Mouse (Mus musculus) heart, adult 10 weeks (tissue): ENCODE data around the gene AB124611. TPM values are rescaled to one million over a fixed set of nuclear protein-coding genes. Genes with fewer than 3 reads are reported as not detected.

ENCODE experiments used
- polyA plus RNA-seq: library from polyadenylated mRNA; stranded (reverse); fragments of 350-450 nt; fragmentation: Illumina TruSeq; extraction: RNeasy Lipid Tissue Mini Kit (QIAGEN cat#74804); gene quantifications from one replicate; pipeline ENCODE4 v1.2.3, GENCODE M21; 2014; ENCODE audit warnings: low read depth, low replicate concordance

AB124611 gene
- polyA plus RNA-seq, result 1.2 TPM

DNA sequence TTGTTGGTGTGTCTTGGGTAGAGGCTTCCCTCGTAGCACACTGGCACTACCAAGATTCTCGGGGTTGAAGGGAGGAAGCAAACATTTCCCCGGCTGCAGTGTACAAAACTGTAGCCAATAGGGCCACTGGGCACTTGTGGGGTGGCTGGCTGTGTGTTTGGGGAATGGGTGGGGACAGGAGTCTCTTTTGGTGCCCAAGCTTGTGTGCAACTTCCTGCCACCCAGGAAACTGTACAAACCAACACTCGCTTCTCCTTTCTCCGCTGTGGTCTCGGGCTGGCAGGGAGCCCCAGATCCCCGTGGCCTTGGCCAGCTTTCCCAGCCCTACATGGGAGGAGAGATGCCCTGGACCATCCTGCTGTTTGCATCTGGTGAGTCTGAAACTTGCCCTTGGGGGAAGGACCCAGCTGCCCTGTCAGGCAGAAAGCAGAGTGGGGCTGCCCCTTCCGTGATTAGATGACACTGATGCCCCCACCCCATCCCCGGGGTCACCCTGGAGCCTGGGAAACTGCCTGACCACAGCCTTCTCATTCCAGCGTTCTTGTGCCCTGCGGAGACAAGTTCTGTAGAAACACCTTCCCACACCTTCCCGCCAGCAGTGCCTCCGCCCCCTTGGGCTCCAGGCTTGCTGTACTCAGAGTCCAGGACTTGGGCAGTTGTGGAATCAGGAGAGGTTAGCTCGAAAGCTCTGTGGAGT is at the start of gene AB124611:
Gene AB124611 (plus strand): TSS at position 240 of the 697 bp plus-strand sequence.

DNA sequence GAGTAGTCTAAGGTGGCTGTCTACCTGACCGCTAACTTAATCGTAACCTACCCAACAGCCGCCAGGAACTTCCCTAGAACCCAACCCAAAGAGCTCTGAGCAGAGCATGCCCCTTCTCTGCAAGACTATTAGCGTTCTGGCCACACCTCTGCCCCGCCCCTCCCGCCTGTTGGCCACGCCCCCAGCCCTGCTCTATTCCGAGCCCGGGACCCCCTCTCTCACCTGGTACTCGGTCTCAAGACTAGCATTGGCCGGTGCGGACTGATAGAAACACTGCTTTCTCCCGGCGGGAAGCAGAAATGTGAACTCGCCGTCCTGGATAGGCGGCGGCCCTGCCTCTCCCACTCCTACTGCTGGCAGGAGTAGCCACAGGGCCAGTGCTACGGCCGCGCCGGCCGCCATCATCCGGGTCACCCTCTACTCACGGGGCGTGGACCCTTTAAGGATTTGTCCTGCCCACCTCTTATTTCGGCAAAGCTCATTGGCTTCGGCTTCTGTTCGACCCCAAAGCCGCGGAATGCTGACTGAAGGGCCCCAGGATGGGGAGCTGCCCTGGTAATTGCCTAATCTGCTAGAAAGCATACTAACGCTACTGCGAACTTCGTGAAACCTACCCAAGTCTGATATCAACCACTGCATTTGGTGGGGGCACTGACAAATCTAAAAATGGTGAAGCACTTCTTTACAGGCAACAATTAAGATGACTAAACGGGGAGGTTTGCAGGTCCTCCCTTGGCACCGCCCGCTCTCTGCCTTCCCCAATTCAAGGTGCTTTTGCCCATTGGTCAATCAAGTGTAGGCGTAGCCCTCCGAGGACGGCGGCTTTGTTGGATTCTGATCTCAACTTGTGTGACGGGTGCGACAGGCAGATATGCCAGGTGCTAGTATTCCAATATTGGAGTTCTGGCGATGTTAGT is 15.9 kb upstream of the AB124611 start, which contains the start of gene Tmed1:
Gene Tmed1 (minus strand): TSS at position 481 of the 917 bp plus-strand sequence.

DNA sequence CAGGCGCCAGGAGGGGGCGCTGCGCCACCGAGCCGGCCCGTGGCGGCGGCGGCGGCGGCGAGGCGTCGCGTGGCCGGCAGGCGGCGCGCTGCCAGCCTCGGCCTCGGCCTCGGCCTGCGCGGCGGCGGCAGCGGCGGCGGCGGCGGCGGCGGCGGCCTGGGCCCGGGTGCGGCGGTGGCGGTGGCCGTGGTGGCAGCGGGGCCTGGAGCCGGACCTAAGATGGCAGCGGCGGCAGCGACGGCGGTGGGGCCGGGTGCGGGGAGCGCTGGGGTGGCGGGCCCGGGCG is 20.8 kb downstream of the AB124611 start, which contains the start of gene Carm1:
Gene Carm1 (plus strand): TSS at position 106 of the 286 bp plus-strand sequence.

DNA sequence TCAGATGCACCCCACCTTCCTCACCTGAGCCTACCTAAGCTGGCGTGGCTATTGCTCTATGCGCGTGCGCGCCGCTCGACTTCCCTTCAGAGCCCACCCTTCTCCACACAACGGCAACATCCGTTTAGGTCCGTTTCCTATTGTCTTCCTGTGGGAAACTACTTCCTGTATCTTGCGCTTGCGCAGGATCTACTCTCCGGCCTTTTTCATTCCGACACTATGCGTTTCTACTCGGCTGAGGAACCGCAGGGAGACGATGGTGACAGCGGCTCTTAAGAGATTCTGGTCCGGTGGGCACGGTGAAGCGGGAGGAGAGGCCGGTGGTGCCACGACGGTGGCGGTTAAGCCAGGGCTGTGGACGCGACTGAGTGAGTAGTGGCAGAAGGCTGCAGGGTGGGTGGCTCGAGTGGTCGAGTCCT is 66.7 kb downstream of the AB124611 start, which contains the start of the genes Timm29 and Yipf2:
Gene Timm29 (plus strand): TSS at position 20 of the 419 bp plus-strand sequence.
Gene Yipf2 (minus strand): TSS at position 126 of the 419 bp plus-strand sequence.

Other genes starting within 250 kb of the AB124611 start
- gene Kri1, start 238.2 kb upstream of the AB124611 start, polyA plus RNA-seq, result 22.2 TPM
- 21.9 TPM for gene Cdkn2d, start 234.8 kb upstream of the AB124611 start, polyA plus RNA-seq
- not detected for gene Ap1m2, start 213.8 kb upstream of the AB124611 start, polyA plus RNA-seq
- 78.8 TPM for gene Slc44a2, start 205.5 kb upstream of the AB124611 start, polyA plus RNA-seq
- 26.8 TPM for gene Ilf3, start 158.3 kb upstream of the AB124611 start, polyA plus RNA-seq
- 12.9 TPM for gene Qtrt1, start 114.3 kb upstream of the AB124611 start, polyA plus RNA-seq
- gene Dnm2, start 101.3 kb upstream of the AB124611 start, polyA plus RNA-seq, result 57.1 TPM
- gene Tmed1, start 15.9 kb upstream of the AB124611 start, polyA plus RNA-seq, result 47.0 TPM
- 49.9 TPM for gene Carm1, start 20.7 kb downstream of the AB124611 start, polyA plus RNA-seq
- gene Timm29, start 66.5 kb downstream of the AB124611 start, polyA plus RNA-seq, result 53.5 TPM
- gene Yipf2, start 66.7 kb downstream of the AB124611 start, polyA plus RNA-seq, result 6.8 TPM
- 29.6 TPM for gene Smarca4, start 90.0 kb downstream of the AB124611 start, polyA plus RNA-seq
- gene Ldlr, start 197.3 kb downstream of the AB124611 start, polyA plus RNA-seq, result 6.5 TPM
- gene Spc24, start 234.1 kb downstream of the AB124611 start, polyA plus RNA-seq, result 8.4 TPM